Mouse (Mus musculus): Measurements from ENCODE around the gene Nadsyn1.

- TF ChIP-seq CTCF (IDR thresholded peaks at IDR 0.05; ENCODE audit: low read depth, low read length) (no peak), GATA1 (IDR thresholded peaks at IDR 0.05; ENCODE audit: borderline replicate concordance, low read length) (no peak)
These were observed 587 bp upstream of the Nadsyn1 start for GRCm38 (mm10) chr7:143823266-143823605.

Data from G1E (cell line).